Mouse (Mus musculus) c-Kit-positive CD71-negative TER-119-negative erythroid progenitor cells, embryonic 14.5 days (primary cell): ENCODE data around the gene Rgl3.

Source experiments
- DNase-seq: peaks from one replicate; pipeline ENCODE4 v3.0.0-alpha.2; 2013; ENCODE audit warnings: low read depth

The Rgl3 gene

DNA sequence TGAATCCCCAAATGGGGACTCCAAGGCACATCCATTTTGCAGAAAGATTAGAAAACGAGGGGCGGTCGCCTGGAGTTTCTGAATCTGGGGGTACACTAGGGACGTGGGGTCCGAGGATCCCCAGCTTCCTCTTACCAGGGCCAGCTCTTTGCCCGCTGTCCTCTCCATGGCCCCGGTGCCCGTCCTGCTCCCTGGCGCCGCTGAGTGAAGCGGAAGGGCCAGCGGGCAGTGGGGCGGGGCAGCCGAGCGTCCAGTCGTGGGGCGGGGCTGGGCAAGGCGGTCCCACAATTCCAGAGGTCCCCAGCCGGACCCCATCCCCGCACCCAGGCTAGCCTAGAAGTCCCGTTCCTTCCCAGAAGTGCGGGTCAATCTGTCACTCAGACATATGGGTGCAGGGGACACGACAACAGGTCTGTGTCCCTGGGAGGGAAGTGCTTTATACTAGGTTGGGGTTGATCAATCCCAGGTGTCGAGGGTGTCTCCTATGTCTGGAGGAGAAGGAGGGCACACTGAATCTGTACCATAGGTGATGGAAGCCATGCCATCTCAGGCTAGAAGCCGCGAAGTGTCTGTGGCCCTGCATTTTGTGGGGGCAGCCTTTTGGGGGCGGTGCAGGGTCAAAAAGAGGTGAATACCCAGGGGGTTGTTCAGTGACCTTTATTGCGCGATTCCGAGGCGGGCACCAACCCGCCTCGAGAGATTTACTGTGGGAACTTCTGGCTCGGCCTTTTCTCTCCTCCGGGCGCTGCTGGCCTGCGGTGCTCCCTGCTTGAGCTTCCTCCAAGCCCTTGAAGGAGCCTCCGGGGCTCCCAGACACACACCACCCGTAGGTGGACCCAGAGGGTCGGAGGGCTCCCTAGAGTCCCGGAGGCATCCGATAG, at the start of gene Rgl3:
Rgl3 (minus strand) TSS at position 217 of the 881 bp plus-strand sequence.
- DNase-seq: no peak

DNA sequence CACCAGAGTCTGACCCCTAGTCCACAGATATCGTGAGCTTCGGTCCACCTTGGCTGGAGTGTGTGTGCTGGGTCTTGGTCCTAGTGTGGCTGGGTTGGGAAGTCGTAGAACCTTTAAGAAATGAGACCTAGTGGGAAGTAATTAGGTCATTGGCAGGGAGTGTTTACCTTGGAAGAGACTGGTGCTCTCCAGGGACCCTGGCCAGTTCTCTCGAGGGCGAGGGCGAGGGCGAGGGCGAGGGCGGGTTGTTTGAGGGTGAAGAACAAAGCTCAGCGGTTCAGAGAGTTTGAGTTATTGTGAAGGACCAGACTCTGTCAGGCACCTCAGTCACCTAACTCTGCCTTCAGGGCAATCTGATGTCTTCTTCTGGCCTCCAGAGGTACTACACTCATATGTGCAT, 48.6 kb upstream of the Rgl3 start:
- DNase-seq: no peak

DNA sequence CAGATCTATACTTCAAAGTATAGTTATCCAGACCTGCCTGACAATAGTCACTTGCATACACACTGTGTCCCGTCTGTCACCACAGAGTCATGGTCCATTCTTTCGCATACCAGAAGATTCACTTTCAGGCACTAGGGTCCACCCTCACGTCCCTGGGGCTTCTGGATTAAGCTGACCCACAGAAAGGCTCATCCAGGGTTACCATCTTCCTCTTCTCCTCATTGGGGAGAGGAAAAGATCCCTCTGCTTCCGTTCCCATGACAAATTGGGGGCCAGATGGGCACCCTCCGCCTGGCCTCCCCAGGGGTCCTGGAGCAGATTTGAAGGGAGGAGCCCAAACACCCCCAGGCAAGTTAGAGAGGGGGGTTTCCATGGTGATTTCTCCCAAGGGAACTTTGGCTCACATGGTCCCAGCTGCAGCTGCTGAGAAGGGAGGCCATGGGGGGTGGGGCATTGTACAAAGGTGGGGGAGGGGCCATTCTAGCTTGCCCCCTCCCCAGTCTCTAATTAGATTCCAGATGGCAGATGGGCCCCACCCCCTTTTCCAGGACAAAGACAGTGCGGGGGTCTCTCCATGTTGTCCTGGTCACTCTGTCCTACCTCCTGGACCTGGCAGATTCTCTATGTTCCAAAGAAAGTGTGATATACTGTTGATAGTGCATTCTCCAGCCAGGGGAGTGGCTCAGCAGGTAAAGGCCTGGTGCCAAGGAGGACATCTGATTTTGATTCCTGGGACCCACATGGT, 46.2 kb upstream of the Rgl3 start:
- no peak for DNase-seq

DNA sequence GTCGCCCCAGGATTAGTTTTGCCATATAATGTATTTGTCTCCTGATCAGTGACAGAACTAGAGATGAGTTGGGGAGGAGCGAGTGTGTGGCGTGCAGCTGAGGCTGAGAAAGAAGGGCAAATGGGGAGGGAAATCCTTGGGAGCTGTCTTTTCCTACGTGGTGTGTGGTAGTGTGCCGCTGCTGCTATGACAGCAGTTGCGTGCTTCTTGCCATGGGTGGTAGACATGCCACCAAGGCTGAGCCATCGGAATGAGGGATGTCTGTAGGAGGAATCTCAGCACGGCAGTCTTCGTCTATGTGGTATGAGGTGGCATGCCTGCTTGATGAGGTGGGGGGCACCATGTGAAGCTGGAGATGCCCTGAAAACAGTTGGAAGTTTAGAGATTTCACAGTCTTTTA, 41.1 kb upstream of the Rgl3 start:
- no peak for DNase-seq

DNA sequence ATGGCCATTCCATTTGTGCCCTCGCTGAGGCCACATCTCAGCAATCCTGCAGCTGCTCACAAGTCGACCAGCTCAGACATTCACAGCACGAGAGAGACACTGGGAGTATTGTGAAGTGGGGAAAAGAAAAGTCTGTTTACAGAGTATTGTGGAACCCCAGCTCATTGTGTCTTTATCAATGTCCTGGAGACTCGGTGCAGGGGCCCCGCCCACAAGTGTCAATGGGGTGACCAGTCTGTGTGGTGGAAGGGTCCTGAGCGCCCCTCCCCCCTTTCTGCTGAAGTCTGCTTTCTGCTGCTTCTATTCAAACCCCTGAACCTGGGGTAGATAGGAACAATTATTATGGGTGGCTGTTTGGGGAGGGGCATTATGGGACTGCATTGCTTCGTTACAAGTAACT, 39.2 kb upstream of the Rgl3 start:
- no peak for DNase-seq

DNA sequence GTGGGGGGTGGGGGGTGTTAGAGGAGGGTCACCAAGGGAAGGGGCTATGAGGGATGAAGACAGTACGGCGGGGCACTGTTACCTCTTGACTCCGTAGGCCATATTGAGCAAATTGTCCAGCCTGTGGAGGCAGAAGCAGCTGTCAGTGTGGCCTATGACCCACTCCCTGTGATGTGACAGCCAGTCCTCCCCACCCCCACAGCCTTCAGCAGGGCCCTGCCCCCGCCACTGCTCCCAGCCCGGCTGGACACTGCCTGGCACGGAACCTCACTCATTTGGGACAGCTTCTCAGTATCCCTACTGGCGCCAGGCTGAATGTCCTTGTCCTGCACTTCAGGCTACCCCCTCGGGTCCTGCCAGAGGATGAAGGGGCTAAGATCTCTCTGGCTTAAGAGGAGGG, 35.3 kb upstream of the Rgl3 start:
- DNase-seq: no peak

DNA sequence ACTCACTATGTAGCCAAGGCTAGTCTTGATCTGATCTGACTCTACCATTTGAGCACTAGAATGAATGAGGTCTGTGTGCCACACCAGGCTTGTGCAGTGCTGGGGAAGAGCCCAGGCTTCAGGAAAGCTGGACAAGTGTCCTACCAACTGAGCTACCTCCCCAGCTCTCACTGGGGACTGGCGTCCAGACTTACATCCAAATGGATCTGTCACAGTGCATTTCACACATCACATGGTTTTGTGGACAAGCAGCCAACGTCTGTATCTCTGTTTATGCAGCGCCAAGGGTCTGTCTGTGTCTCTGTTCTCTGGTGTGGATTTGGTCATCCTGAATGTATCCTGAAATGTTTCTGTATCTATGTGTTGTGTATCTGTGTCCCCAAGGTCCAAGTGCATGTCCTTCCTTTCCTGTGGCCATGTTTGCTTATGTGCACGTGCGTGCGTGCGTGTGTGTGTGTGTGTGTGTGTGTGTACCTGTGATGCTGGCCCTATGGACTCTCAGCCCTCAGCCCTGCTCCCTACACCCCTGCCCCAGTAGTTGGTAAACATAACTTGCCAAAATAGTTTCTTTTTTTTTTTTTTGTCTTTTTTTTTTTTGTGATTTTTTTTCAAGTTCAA, 28.1 kb upstream of the Rgl3 start:
- no peak for DNase-seq

DNA sequence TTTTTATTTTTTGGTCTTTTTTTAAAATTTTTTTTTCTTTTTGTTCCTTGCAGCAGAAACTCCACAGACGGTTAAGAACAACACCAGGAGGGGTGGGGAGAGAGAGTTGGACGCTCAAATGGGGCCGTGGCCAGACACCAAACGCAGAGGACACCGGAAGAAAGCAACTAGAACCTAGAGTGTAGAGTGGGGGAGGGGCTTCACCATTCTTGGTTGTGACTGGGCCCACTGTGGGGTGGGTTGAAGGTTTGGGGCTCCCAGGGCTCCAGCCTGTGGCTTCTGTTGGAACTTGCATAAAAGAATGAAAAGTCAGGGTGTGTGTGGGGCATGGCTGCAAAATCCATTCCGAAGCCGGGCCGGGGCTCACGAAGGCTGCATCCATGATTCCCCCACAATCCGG, 27.0 kb upstream of the Rgl3 start:
- no peak for DNase-seq

DNA sequence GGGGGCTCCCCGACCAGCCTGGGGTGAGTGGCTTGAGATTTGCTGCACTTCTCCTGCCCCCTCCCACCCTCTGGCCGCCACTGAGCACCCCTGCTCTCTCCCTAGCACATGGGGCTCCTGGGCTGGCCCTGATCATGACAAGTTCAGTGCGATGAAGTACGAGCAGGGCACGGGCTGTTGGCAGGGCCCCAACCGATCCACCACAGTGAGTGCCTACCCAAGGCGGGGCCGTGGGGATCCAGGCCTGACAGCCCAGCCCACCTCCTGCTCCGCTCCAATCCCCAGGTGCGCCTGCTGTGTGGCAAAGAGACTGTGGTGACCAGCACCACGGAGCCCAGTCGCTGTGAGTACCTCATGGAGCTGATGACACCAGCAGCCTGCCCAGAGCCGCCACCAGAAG, 23.5 kb upstream of the Rgl3 start:
- DNase-seq: no peak

DNA sequence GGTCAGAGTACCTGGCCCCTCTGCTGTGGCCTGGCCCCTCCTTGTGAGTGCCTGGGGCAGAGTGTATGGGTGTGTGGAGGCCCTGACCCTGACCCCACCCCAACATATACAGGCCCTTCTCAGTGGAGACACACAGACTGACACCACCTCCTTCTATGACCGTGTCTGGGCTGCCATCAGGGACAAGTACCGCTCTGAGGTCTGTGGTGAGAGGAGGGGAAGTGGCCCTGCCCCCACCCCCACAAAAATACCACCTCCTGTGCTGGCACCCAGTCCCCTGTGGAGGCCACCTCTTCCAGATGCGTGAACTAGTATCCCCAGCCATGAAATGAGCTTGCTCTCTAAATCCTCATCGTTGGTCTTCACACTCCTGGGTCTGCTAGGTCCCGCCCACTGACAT, 21.8 kb upstream of the Rgl3 start:
- DNase-seq: no peak

DNA sequence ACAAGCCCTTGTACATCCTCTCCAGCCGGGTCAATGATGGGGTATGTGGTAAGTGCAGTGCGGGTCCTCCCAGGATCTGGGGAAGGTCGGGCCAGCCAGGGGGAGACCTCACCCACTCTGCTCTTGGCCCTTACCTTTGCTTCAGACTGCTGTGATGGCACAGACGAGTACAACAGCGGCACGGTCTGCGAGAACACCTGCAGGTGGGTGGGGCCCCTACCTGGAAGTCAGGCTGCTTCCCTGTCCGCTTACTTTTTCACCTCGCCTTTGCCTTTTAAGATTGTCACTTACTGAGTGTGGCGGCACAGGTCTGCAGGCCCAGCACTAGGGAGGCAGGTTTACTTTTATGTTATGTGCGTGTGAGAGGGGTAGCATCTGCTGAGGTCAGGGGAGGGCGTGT, 15.3 kb upstream of the Rgl3 start:
- DNase-seq: no peak

DNA sequence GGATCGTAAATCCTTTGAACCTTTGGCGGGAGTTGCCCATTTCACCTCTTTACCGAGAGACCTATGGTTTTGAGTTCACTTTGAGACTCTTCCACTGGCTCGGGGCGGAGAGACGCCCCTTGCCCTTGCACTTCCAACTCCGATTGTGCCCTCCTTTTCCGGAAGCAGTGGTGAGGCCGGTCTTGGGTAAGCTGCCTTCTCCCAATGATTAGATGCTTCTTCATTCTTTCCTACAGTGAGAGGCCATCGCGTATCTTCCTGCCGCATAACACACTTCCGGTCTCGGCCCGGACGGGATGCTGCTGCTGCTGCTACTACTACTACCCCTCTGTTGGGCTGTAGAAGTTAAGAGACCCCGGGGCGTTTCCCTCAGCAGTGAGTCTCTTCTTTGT, 13.9 kb upstream of the Rgl3 start:
- no peak for DNase-seq

DNA sequence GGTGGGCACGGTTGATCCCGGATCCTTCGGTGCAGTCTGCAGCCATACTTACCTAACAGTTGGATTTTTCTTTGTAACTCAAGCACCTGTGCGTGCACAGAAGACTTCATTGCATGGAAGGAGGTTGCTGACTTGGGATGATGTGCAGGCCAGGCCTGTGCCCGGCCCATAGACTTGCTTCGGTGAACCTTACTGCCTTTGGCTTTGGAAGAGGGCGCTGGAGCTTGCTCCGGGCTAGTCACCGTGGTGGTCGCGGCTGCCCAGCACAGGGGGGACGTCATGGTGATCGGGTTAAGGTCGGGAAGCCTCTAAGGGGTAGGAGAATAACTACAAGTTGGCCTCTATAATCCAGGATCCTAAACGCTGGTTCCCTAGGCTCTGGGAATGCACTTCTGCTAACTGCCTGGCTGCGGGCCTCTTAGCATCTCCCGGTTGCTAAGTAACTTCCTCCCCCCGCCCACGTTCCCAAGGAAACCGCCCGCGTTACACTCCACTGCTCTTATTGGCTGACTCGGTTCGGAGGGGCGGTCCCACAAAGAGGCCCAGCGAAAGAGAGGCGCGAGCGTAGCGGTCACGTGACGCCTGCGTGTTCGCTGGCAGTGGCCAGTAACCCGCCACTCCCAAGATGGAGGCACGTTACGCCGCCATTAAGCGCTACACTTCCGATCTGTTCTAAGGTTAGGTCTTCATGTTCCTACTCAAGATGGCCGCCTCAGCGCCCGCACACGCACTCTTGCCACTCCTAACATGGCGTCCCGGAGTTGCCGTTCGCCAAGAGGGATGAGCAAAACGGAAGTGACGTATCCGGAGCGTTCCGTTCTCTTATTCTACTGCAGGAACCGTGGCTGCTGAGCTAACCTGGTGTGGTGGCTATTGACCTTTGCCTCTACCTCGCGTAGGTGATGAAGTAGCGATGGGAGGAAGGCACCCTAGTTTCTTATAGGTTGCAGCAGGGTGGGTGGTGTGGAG, 13.2 kb upstream of the Rgl3 start, which contains the start of the genes Ccdc151 and Prkcsh:
Ccdc151 (minus strand) TSS at position 441 of the 969 bp plus-strand sequence.
Prkcsh (plus strand) TSS at position 613 of the 969 bp plus-strand sequence.
- DNase-seq: peak; percentile 100

DNA sequence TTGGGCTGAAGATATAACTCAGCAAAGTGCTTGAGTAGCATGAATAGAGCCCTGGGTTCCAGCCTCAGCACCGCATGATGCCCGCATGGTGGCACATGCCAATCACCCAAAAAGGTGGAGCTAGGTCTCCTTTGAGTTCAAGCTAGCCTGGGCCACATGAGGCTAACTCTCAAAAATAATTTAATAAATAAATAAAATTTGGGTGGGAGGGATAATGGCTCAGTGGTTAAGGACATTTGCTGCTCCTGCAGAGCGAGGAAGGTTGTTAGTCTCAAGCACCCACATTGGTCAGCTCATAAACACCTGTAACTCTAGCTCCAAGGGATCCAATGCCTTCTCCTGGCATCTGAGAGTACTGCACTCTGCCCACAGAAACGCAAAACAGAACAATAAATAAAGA, 12.4 kb upstream of the Rgl3 start:
- DNase-seq: no peak

DNA sequence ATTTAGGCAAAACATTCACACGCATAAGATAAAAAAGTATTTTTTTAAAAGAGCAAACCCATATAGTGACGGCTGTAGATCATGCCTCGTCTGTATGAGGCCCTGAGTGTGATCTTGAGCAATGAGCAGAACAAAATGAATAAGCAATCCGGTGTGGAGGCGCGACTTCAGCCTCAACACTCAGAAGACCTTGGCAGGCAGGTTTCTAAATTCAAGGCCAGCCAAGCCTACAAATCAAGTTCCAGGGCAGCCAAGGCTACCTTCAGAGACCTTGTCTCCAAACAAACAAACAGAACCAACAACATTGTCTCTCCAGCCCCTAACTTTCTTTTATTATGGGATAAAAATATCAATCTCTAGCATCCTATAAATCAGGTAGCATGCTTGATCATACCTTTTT, 11.1 kb upstream of the Rgl3 start:
- DNase-seq: no peak

DNA sequence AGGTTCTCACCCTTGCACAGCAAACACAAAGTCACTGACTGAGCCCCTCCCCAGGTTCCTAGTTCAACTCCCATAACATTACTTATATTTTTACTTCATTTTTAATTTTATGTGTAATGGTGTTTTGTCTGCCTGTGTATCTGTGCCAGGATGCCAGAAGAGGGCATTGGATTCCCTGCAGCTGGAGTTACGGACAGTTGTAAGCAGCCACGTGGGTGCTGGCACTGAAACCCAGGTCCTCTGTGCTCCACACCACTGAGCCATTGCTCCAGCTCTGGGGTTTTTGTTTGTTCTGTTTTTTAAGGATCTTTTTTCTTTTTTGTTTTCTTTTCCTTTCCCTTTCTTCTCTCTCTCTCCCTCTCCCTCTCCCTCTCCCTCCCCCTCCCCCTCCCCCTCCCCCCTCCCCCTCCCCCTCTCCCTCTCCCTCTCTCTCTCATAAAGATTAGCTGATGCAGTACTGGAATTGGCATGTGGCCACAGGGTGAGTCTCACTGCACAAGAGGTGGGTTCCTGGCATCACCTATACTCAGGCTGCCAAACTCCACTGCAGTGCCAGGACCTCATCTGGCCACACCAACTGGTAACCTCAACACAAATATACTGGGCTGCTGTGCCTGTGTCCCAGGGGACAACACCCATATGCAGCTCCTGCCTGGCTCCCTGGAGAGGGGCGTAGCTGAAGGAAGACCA, 7.1 kb upstream of the Rgl3 start:
- no peak for DNase-seq

DNA sequence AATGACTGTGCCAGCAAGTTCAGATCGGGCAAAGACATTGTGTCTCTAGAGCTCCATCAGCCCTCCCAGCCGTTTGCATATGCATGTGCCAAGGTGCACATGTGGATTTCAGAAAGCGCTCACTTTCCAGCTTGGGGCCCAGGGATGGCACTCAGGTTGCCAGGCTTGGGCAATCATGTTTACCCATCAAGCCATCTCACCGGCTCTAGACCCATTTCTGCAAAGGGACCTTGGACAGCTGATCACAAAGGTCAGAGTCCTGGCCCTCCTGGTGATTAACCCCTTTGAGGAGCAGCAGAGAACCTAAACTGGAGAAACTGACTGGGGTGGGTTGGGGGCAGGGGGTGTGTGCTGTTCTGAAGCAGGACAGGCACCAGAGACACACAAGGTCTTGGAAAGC, 3.0 kb upstream of the Rgl3 start:
- no peak for DNase-seq

DNA sequence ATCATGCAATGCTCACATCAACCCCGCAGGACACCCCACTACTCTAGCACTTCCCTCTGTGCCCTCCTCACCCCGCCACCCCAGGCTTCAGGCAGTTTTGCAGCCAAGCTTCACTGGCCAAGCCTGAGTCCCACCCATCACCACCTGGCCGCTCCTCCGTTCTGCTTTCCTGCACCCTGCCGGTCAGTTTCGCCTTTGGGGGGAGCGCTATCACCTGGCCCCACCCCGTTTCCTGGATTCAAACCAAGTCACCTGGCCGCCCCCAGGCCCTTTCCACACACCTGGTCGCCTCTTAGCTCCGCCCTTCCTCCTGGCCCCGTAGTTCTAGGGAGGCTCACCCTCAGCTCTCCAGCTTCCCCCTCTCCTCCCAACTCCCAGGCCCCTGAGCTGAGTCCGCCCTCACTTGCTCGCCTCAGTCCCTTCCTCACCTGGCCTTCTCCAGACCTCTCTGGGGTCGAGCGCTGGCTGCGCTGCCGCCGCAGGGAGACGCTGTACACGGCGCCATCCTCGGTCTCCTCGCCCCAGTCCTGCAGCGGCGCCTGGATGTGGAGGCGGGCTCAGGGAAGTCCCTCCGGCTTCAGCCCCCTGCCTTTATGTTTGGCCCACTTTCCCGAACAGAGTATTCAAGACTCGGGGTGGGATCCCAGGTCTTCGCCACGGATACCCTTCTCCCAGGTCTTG, 685 bp downstream of the Rgl3 start:
- no peak for DNase-seq

DNA sequence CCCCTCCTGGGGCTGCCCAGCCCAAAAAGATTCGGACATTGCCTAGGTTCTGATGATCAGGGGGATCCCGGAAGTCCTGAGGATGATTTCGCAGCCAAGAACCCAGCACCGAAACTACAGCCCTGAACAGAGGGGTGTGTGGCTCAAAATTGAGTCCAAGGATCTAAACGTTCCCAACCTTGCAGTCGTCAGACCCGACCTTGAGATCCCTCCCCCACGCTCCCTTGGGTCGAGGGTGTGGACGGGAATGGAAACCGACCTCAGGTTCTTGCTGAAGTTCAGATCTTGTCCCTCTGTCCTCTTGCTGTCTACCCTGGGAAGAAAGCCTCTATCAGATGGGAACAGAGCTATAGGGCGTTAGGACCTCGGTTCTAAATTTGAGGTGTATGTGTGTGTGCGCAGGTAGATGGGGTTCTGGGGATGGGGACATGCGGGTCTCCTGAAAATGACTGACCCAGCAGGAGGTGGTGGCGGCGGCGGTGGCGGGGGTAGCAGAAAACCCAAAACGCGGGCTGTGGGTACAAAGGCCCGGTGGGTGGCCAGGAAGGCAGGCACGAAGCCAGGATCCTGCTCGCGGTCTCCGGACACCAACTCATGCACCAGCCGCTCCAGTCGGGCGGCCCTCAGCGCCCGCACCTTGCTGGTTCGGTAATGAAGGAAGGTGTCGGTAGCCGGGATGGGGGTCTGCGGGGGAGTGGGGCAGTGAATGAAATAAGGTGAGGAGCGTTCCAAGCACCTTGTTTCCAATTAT, 1.5 kb downstream of the Rgl3 start:
- DNase-seq: no peak

DNA sequence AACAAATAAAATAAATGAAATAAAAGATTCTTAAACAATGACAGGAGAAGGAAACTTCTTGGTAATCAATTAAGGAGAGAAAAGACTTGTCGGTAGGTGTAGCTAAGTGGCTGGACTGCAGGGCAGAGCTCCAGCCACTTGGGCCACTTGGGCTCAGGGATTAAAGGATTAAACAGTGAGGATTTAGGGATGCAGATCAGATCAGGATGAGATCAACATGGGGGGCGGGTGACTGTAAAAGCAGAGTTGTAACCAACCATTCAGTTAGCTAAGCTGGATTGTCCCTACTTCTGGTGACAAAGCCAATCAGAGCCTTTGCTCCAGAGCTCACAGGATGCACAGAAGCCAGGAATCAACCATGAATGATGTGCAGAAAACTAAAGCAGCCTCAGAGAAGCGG, 5.3 kb downstream of the Rgl3 start:
- no peak for DNase-seq
